8 mouse cellular contexts compared by ENCODE assay signal in the genomic region with DNA sequence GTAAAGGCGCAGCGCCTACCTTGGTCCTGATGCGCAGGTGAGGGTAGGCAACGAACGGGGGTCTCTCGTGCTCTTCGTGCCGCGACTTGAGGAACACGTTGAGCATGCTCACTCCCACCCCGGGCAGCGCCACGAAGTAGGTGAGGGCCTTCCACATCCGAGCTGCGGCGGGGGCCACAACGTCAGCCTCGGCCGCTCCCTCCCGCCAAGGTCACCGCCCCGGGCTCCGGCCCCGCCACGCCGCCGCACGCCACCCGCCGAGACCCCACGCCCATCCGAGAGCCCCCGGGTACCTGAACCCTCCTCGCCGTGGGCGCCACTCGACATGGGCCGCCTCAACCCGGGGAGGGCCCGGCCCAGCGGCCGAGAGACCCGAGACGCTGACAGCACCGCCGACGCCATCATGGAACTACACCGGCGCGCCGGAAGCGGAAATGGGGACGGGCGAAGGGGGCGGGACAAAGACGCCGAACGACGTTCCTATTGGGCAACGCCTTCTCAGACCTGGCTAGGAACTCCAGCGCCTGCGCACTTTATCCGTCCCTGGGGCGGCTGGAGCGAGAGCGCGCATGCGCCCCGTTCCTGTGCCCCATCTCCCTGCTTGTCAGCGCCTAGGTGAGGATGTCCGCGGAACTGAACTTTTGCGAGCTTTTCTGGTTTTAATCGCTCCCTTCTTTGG. TPM values are rescaled to one million over a fixed set of nuclear protein-coding genes. Genes with fewer than 3 reads are reported as not detected.
A peak's percentile ranks its signal among the peaks of the same experiment; 100 is the strongest.
DNase-seq lines count a peak whose midpoint lies in the region; ATAC-seq lines count a peak whose summit lies in the region.

Cox6a1 (minus strand) TSS at position 436 of the 679 bp plus-strand sequence.

- no peaks in the 10 kb centered on the region for H3K27me3 ChIP-seq in forebrain, embryonic 14.5 days (replicated peaks; ENCODE audit: control insufficient read depth, insufficient read depth, low read length)
- no peaks in the 10 kb centered on the region for H3K27me3 ChIP-seq in neural tube, embryonic 15.5 days (replicated peaks)

- intact Hi-C loops in heart, postnatal 14 days (cut with DNase I) = loop anchor here (5.0 to 10.0 kb wide), 2 partner anchors 224 to 284 kb away; partner anchors contain the start of gene Rab35

- DNase-seq in ES-CJ7 (ENCODE audit: low read depth, low spot score) = peak; percentile 99
- DNase-seq in cerebellum, adult 11 months = peak; percentile 99
- peak; percentile 99 for DNase-seq in forebrain, embryonic 14.5 days (ENCODE audit: low spot score)
- DNase-seq in heart, postnatal 14 days = peak; percentile 98 to 99
- DNase-seq in layer of hippocampus, adult 11-12 months (ENCODE audit: low spot score) = peak; percentile 99
- peak; percentile 98 for DNase-seq in lung, adult 18-20 months
- DNase-seq in testis, postnatal 14 days (ENCODE audit: low spot score) = peak; percentile 98

- under 1% methylated on average over 65 of the region's 74 CpGs for WGBS in forebrain, embryonic 14.5 days
- under 1% methylated on average over 71 of the region's 74 CpGs for WGBS in neural tube, embryonic 15.5 days

- peak within 1 kb of the TSS; percentile 86 for H3K9ac ChIP-seq in forebrain, embryonic 14.5 days (ENCODE audit: low read length)
- H3K9ac ChIP-seq in neural tube, embryonic 15.5 days (replicated peaks) = peak within 1 kb of the TSS; percentile 88

- H3K4me2 ChIP-seq in forebrain, embryonic 14.5 days (ENCODE audit: low read length) = peak within 1 kb of the TSS; percentile 98
- peak within 1 kb of the TSS; percentile 96 for H3K4me2 ChIP-seq in neural tube, embryonic 15.5 days

- H3K36me3 ChIP-seq in forebrain, embryonic 14.5 days (ENCODE audit: control insufficient read depth, insufficient read depth, low read length) = peaks cover 29% of the 10 kb centered on the region
- peaks cover 27% of the 10 kb centered on the region for H3K36me3 ChIP-seq in neural tube, embryonic 15.5 days

- H3K4me1 ChIP-seq in forebrain, embryonic 14.5 days (ENCODE audit: control insufficient read depth, insufficient read depth, low read length) = peaks cover 12% of the 10 kb centered on the region
- H3K4me1 ChIP-seq in neural tube, embryonic 15.5 days = peaks cover 30% of the 10 kb centered on the region

- peak within 1 kb of the TSS; percentile 93 for H3K4me3 ChIP-seq in forebrain, embryonic 14.5 days (ENCODE audit: low read depth, low read length)
- H3K4me3 ChIP-seq in neural tube, embryonic 15.5 days (replicated peaks) = peak within 1 kb of the TSS; percentile 93

- 0 out of 2 replicates have a peak, but pooled peaks cover 2% of the 10 kb centered on the region for H3K9me3 ChIP-seq in forebrain, embryonic 14.5 days (replicated peaks; ENCODE audit: control insufficient read depth, low read length)
- H3K9me3 ChIP-seq in neural tube, embryonic 15.5 days (replicated peaks) = no peaks in the 10 kb centered on the region

- peak; percentile 96 for ATAC-seq in forebrain, embryonic 14.5 days
- ATAC-seq in neural tube, embryonic 15.5 days (ENCODE audit: low FRiP score) = peak; percentile 94

- peak within 1 kb of the TSS; percentile 85 for H3K27ac ChIP-seq in forebrain, embryonic 14.5 days (ENCODE audit: low read depth, low read length)
- H3K27ac ChIP-seq in neural tube, embryonic 15.5 days (replicated peaks) = peak within 1 kb of the TSS; percentile 89

RNA-seq across cellular contexts. Expression of gene Cox6a1, which starts in this region (rescaled TPM):
- 1,083 and 1,200 TPM in 2 replicates for polyA plus RNA-seq in forebrain, embryonic 14.5 days (2014; fragmentation: Nextera tagmentation; extraction: Ambion mirVana)
- total RNA-seq in heart, postnatal 14 days (2021) = 100 to 1,000 TPM; 367 to 372 TPM
- 1,223 and 1,358 TPM in 2 replicates for polyA plus RNA-seq in neural tube, embryonic 15.5 days (2015; fragmentation: Nextera tagmentation; extraction: Ambion mirVana)

Comparison
In these comparisons a context has a peak if more than half of its experiments do, and no peak if none do; other contexts are left out.
1. Peak in every context shown above with its lines: DNase-seq, ATAC-seq, H3K4me3 ChIP-seq and H3K27ac ChIP-seq.